Mouse (Mus musculus) embryonic fibroblast, embryonic 13.5 days (primary cell): ENCODE measurements around the gene Fignl2. TPM values are rescaled to one million over a fixed set of nuclear protein-coding genes. Genes with fewer than 3 reads are reported as not detected.
A peak's percentile ranks its signal among the peaks of the same experiment; 100 is the strongest.

Experiments used
- H3K27ac ChIP-seq: 2 replicates; pipeline ENCODE4 v1.5.1; 2012; ENCODE audit warnings: low read length, control low read depth, inconsistent platforms; ENCODE audit not compliant: insufficient read depth
- H3K4me1 ChIP-seq: 2 replicates; pipeline ENCODE4 v1.6.1; 2011; ENCODE audit warnings: low read length; ENCODE audit not compliant: control insufficient read depth, insufficient read depth
- H3K4me3 ChIP-seq: 2 replicates; pipeline ENCODE4 v1.5.1; 2011; ENCODE audit warnings: mild to moderate bottlenecking, control low read depth, low read length; ENCODE audit not compliant: insufficient read depth
- CTCF ChIP-seq: IDR thresholded peaks from 2 replicates; pipeline ENCODE4 v1.5.1; 2011; ENCODE audit warnings: mild to moderate bottlenecking, control low read depth, low read length, moderate library complexity, borderline replicate concordance; ENCODE audit not compliant: insufficient read depth
- POLR2A ChIP-seq: IDR thresholded peaks from 2 replicates; pipeline ENCODE4 v1.6.1; 2011; ENCODE audit warnings: low read depth, mild to moderate bottlenecking, control low read depth, low read length, moderate library complexity
- polyA plus RNA-seq: library from polyadenylated mRNA; stranded (reverse); fragments of >200 nt; gene quantifications from 2 replicates; pipeline ENCODE4 v1.2.4, GENCODE M21; 2011; ENCODE audit warnings: low read depth; ENCODE audit not compliant: missing spikeins, insufficient read length

Gene Fignl2
- polyA plus RNA-seq, 1 experiment: 1.3 TPM

DNA sequence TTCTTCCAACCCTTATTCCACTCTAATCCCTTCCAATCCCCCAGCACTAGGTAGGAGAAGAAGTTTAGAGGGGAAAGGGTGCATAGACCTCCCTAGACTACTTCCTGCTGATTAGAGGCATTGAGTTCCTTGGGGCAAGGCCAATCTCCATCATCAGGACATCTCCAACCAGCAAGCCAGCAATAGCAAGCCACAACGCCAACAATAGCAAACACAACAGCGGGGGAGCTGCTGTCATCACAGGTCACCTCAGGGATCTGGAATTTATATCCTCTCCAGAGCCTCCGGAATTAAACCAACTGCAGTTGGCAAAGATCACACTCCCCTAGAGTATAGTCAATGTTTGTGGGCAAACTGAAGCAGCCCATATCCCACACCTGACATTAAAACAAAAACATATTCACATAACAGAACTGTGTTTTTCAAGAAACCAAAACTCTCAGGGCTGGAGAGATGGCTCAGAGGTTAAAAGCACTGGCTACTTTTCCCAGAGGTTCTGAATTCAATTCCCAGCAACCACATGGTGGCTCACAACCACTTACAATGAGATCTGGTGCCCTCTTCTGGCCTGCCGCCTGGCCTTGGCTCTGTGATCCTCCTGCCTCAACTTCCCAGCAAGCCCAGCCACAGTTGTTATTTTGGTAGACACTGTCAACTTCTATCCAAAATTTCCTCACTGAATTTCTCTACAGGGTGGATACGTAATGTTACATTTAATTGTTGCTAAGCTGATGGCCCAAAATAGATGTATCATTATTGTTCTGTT is 29.7 kb upstream of the Fignl2 start:
- no peak for TF ChIP-seq CTCF
- TF ChIP-seq POLR2A: no peak
- no peaks in the 10 kb centered on the region for H3K4me1 ChIP-seq
- no peak overlapping the region for H3K27ac ChIP-seq
- no peak overlapping the region for H3K4me3 ChIP-seq

DNA sequence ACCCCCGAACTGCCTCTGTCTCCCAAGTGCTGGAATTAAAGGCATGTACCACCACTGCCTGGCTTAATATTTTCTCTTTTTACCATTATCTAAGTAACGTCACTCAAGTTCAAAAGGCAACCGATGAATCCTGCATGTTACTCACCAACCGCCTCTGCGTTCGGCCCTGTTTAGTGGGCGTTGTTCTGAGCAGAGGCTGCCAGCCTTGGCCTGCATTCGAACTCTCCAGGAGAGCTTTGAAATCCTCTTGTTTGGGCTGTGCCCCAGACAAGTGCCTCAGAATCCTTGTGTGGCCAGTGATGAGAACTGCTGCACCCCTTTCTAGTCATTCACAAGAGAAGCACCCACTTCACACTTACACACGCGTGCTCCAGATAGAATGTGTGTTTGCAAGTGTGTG is 27.6 kb upstream of the Fignl2 start:
- Histone ChIP-seq H3K4me1 (no peaks in the 10 kb centered on the region), H3K27ac (no peak overlapping the region), H3K4me3 (no peak overlapping the region)
- no peak for TF ChIP-seq CTCF

DNA sequence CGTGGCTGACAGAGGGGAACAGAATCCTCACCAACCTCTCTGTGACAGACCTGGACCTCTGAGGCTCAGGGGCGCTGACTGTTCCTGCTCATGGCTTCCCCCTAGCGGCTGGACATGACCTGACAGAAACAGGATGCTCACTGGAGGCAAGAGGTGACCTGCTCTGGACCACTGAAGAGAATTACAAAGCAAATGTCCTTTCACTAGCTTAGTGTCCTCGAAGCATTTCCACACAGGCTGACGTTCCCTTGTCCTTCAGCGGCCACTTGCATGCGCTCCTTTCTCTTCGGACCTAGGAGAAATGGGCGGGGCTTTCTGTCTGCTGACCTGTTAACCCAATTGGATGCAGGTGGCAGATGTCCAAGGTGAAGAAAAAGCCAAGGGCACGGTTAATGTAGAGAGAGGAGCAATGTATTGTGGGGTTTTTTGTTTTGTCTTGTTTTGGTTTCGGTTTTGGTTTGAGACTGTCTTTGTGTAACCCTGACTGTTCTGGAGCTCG is 27.2 kb upstream of the Fignl2 start:
- no peak overlapping the region for H3K27ac ChIP-seq
- TF ChIP-seq POLR2A: no peak
- peak; percentile 91; the same call in 1 of the 2 replicates for TF ChIP-seq CTCF
- H3K4me1 ChIP-seq: no peaks in the 10 kb centered on the region
- no peak overlapping the region for H3K4me3 ChIP-seq

DNA sequence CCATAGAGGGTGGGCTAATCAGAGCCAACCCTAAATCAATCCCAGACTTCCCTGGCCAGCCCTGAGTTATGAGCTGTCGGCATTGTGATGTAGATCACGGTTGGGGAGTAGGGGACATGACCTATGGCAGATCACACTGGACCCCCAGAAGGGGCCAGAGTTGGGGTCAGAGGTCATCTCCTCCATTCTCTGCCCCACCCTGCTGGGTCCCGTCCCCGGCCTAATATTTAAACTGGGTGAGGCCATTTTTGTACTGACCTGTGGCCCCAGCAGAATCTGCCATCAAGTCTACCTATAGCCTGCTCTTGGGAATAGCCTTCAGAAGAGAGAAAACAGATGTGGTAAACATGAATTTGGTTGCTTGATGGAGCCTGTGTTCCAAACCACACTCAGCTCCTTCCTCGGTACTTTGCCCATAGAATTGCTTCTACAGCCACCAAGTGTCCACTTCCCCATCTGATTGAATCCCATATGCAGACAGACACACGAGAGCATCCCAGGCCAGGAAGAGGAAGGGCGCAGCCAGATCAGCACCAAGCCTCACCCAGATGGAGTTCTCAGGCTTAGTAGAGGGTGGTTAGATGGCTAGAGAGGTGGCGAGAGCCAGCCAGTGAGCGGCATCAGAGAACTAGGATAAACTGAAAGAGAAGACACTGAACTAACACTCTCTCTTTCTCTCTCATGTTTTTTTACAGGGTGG is 25.4 kb upstream of the Fignl2 start:
- Histone ChIP-seq H3K27ac (no peak overlapping the region), H3K4me1 (no peaks in the 10 kb centered on the region), H3K4me3 (no peak overlapping the region)
- no peak for TF ChIP-seq POLR2A

DNA sequence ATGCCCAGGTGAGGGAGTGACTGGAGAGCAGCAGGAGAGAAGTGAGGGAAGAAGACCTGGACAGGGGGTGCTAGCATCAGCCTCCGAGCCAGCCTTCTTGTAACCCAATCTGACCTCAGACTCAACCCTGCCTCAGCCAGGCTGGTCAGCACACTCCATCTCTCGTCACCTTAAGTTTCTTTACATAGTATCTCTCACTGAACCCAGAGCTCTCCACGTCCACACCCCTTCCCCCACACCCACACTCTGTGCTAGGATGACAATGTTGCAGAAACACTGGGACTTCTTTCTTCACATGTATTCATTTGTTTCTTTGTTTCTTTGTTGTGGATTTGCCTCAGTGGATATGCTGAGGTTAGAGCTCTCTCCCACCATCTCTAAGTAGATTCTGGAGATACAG is 22.6 kb upstream of the Fignl2 start:
- no peak overlapping the region for H3K27ac ChIP-seq
- no peak overlapping the region for H3K4me3 ChIP-seq
- TF ChIP-seq CTCF: no peak
- TF ChIP-seq POLR2A: no peak
- 0 out of 2 replicates have a peak, but pooled peaks cover 2% of the 10 kb centered on the region for H3K4me1 ChIP-seq

DNA sequence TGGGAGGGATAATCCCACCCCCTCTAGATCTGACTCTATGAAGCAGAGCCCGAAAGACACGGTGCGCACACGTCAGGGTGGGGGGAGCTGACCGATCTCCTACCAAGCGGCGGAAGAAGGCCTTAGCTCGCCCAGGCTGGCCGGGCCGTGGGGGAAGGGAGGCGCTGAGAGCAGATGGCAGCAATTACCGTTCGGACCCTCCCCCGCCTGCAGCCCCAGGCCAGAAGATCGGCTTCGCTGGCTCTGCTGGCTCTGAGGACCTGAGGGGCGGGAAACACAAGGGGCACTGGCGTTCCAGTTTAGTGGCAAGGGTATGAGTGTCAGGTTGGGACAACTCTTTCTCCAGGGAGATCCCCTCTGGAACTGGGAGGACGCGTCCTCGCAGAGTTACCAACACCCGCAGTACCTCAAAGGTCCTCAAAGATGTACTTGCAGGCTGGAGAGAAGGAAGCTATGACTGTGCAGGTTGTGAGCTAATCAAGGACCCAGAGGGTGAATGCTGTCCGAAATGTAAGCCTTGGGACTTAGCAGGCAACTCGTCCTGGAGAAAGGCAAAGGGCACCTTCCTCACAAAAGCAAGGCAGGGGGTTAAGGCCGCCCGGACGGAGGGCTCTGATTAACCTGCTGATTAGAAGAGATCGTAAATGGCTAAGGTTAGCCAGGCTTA is 19.8 kb upstream of the Fignl2 start:
- Histone ChIP-seq H3K4me1 (0 out of 2 replicates have a peak, but pooled peaks cover 2% of the 10 kb centered on the region), H3K4me3 (no peak overlapping the region), H3K27ac (no peak overlapping the region)
- no peak for TF ChIP-seq CTCF
- no peak for TF ChIP-seq POLR2A

DNA sequence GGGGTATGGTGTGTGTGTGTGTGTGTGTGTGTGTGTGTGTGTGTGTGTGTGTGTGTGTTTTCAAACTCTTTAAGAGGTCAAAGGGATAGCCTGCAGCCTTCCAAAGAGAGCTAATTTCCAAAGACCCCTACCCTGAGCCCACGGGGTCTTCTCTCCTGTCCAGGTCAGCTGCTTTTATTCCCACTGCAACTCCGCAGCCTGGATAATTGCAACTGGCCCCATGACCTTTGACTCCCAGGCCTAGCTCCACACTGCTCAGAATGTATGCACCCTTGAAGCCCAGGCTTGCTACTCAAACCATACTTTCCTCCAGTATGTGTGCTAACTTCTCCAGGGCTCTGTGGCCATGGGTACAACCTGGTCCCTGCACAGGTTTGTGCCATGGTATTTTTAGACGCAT is 17.0 kb upstream of the Fignl2 start:
- TF ChIP-seq CTCF: no peak
- no peak for TF ChIP-seq POLR2A
- H3K4me3 ChIP-seq: no peak overlapping the region
- H3K4me1 ChIP-seq: 0 out of 2 replicates have a peak, but pooled peaks cover 2% of the 10 kb centered on the region
- no peak overlapping the region for H3K27ac ChIP-seq

DNA sequence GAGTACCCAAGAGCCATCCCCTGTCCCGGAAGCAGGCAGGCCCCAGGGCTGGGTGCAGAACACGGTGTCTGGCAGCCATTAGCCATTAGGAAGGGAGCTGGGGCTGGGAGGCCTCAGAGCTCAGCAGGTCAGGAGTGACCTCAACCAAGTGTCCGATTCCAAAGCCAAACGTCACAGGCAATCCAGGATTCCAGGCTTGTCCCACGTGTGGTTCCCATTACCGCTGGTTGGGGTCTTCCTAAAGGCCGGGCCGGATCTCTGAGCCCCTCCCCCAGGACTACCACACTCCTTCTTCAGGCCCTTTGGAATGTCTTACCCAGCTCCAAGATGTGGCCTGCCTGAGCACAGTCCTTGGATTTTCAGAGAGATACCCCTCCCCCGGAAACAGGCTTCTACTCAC is 16.6 kb upstream of the Fignl2 start:
- Histone ChIP-seq H3K27ac (no peak overlapping the region), H3K4me1 (0 out of 2 replicates have a peak, but pooled peaks cover 2% of the 10 kb centered on the region), H3K4me3 (no peak overlapping the region)
- TF ChIP-seq CTCF (no peak), POLR2A (no peak)

DNA sequence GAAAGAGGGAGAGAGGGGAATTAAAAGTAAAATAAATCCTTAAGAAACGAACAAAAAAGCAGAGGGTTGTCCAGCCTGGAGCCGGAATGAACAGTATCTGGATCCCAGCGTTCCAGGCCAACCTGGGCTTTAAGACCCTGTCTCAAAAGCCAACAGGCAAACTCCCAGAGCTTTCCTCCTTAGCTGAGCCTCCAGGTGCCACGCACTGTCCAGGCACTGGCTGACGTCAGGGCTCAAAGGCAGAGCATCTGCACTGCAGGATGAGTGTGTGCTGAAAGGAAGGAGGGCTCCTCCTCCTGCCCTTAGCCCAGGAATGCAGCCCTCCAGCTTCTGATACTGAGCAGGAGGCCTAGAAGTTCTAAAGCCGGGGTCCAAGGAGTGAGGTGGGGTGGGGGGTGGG is 15.6 kb upstream of the Fignl2 start:
- H3K4me1 ChIP-seq: 0 out of 2 replicates have a peak, but pooled peaks cover 2% of the 10 kb centered on the region
- H3K27ac ChIP-seq: no peak overlapping the region
- H3K4me3 ChIP-seq: no peak overlapping the region
- no peak for TF ChIP-seq CTCF
- no peak for TF ChIP-seq POLR2A
